Mouse (Mus musculus) heart, embryonic 14.5 days (tissue): Measurements from ENCODE around the gene Igf2bp2. TPM values are rescaled to one million over a fixed set of nuclear protein-coding genes. Genes with fewer than 3 reads are reported as not detected.

ENCODE experiments used
- ATAC-seq: fragments of 200-750 bp; cut with Nextera tagmentation; 2 replicates; pipeline ENCODE4 v1.8.0; 2017; ENCODE audit warnings: low read depth, moderate TSS enrichment; ENCODE audit not compliant: insufficient number of reproducible peaks, insufficient read depth, low FRiP score
- H3K27ac ChIP-seq, 2 experiments: fragments of 200-500 bp in 1 of 2; fragments of 300-500 bp in 1 of 2; sonication (generic) in 1 of 2; replicated peaks in 1 of 2; 2 replicates each; pipeline ENCODE4 v1.5.1; 2012 to 2014; ENCODE audit warnings: low read depth in 2 of 2, low read length in 2 of 2, control low read depth in 1 of 2, mild to moderate bottlenecking in 1 of 2, mixed read lengths in 1 of 2; ENCODE audit not compliant: control insufficient read depth in 1 of 2, insufficient read depth in 1 of 2
- H3K27me3 ChIP-seq: fragments of 300-500 bp; sonication (generic); 2 replicates; pipeline ENCODE4 v1.6.1; 2014; ENCODE audit warnings: mild to moderate bottlenecking, low read length, control low read depth; ENCODE audit not compliant: control insufficient read depth, insufficient read depth
- H3K36me3 ChIP-seq: fragments of 300-500 bp; sonication (generic); 2 replicates; pipeline ENCODE4 v1.6.1; 2014; ENCODE audit warnings: mild to moderate bottlenecking, control low read depth, low read length, mixed read lengths; ENCODE audit not compliant: control insufficient read depth, insufficient read depth
- H3K4me1 ChIP-seq, 2 experiments: fragments of 200-500 bp in 1 of 2; fragments of 300-500 bp in 1 of 2; sonication (generic) in 1 of 2; 2 replicates each; pipeline ENCODE4 v1.6.1; 2012 to 2014; ENCODE audit warnings: low read length in 2 of 2, control low read depth in 1 of 2, mixed read lengths in 1 of 2; ENCODE audit not compliant: control insufficient read depth in 2 of 2, insufficient read depth in 2 of 2
- H3K4me2 ChIP-seq: fragments of 300-500 bp; sonication (generic); 2 replicates; pipeline ENCODE4 v1.6.1; 2014; ENCODE audit warnings: mild to moderate bottlenecking, low read length
- H3K4me3 ChIP-seq, 2 experiments: fragments of 200-500 bp in 1 of 2; fragments of 300-500 bp in 1 of 2; sonication (generic) in 1 of 2; 2 replicates each; pipeline ENCODE4 v1.5.1; 2012 to 2014; ENCODE audit warnings: low read length in 2 of 2, mild to moderate bottlenecking in 2 of 2, control low read depth in 1 of 2, low read depth in 1 of 2, moderate library complexity in 1 of 2; ENCODE audit not compliant: control insufficient read depth in 1 of 2, insufficient read depth in 1 of 2
- H3K9ac ChIP-seq: fragments of 300-500 bp; sonication (generic); 2 replicates; pipeline ENCODE4 v1.6.1; 2014; ENCODE audit warnings: mild to moderate bottlenecking, low read length
- H3K9me3 ChIP-seq: fragments of 300-500 bp; sonication (generic); 2 replicates; pipeline ENCODE4 v1.6.1; 2016; ENCODE audit warnings: low read length, control low read depth; ENCODE audit not compliant: control insufficient read depth
- WGBS: fragments of 180-500 bp; shearing (Covaris S2); extraction: QIAGEN DNeasy Blood & Tissue Kit; methylation state at CpG from one replicate; pipeline ENCODE4 v1.1.7; 2014; 5-methylcytosine and 5-hydroxymethylcytosine counted together
- polyA plus RNA-seq: library from polyadenylated mRNA; unstranded; fragments of >200 nt; fragmentation: Nextera tagmentation; extraction: Ambion mirVana; gene quantifications from 2 replicates; pipeline ENCODE4 v1.2.1, GENCODE M21; 2014

Igf2bp2 gene
- polyA plus RNA-seq, 1 experiment from 2014 or later: 47.6 TPM

DNA sequence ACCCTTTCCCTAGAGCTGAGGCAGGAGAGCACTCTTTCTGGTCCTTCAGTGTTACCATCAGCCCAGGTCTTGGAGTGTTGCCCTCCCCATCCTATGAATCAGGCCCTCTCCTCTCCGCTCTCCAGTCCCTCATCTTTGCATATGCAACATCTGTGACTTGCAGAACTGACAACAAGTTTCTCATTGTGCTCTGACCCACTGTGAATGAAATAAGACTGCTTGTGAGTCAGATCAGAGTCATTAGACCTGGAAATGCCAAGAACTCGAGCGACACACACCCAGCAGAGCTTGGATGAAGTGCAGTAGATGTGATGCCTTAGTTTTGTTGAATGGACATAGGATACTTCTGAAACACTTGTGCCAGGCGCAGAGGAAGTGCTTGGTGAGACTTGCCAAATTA is 19.2 kb upstream of the Igf2bp2 start:
- H3K4me1 ChIP-seq: no peaks in the 10 kb centered on the region
- no peak overlapping the region for H3K4me3 ChIP-seq
- no peaks in the 10 kb centered on the region for H3K36me3 ChIP-seq
- no peak for ATAC-seq
- no peaks in the 10 kb centered on the region for H3K9me3 ChIP-seq
- 79% methylated on average over 4 of the region's 4 CpGs for WGBS
- H3K4me2 ChIP-seq: no peak overlapping the region
- no peak overlapping the region for H3K27ac ChIP-seq
- H3K9ac ChIP-seq: no peak overlapping the region
- no peaks in the 10 kb centered on the region for H3K27me3 ChIP-seq

DNA sequence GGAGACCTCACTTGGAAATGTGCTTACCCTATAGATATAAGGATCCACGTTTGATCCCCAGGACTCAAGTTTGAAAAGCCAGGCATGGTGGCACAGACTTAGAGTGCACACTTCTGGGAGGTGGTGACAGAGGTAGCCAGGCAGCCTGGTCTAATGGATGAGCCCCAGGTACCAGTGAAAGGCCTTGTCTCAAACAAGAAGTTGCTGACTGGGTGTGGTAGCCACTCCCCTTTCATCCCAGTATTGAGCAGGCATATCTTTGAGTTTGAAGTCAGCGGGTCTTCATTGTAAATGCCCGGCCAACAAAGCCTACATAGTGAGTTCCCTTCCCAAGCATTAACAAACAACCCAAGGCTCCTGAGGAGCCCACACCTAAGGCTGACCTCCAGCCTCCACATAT is 15.7 kb upstream of the Igf2bp2 start:
- Histone ChIP-seq H3K36me3 (no peaks in the 10 kb centered on the region), H3K27ac (no peak overlapping the region), H3K9me3 (0 out of 2 replicates have a peak, but pooled peaks cover 7% of the 10 kb centered on the region), H3K4me1 (no peaks in the 10 kb centered on the region), H3K4me2 (no peak overlapping the region), H3K4me3 (no peak overlapping the region), H3K27me3 (no peaks in the 10 kb centered on the region), H3K9ac (no peak overlapping the region)
- no peak for ATAC-seq
- 75% methylated on average over 3 of the region's 3 CpGs for WGBS

DNA sequence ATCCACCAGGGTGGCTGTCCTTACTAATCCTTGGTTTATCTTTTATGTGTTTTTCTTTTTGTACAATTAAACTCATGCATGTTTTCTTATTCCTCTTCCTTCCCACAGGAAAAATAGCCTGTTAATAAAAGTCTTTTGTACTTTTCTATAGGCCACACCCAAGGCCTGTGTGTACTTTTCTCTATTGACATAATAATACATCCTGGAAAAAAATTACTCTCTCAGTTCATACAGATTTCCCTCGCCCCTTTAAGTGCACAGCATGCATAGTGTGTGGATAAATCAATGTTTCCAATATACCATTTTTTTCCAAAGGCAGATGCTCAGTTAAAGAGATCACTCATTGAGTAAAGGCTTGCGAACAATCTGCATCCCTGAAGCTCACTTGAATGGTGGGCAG is 14.9 kb upstream of the Igf2bp2 start:
- no peak overlapping the region for H3K4me3 ChIP-seq
- H3K36me3 ChIP-seq: no peaks in the 10 kb centered on the region
- H3K4me2 ChIP-seq: no peak overlapping the region
- 80% methylated on average over 2 of the region's 2 CpGs for WGBS
- no peak overlapping the region for H3K27ac ChIP-seq
- no peak for ATAC-seq
- no peak overlapping the region for H3K9ac ChIP-seq
- H3K9me3 ChIP-seq: 0 out of 2 replicates have a peak, but pooled peaks cover 7% of the 10 kb centered on the region
- no peaks in the 10 kb centered on the region for H3K4me1 ChIP-seq
- no peaks in the 10 kb centered on the region for H3K27me3 ChIP-seq

DNA sequence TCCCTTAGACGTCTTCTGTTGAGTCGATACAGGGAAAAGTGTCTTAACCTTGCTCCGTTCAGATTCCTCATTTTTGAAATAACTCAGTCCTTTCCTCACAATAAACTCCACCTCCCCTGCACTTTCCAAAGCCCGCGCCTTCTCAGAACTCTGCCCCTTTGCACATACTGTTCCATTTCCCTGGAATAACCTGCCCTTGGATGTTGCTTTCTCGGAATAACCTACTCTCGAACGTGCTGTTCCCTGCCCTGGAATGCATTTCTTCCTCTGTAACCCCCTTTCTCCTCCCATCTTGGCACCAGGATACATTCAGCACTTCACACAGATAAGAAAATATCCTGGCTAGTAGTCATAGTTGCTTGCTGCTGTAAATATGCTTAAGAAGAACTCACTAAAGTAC is 5.6 kb upstream of the Igf2bp2 start:
- Histone ChIP-seq H3K9ac (no peak overlapping the region), H3K9me3 (no peaks in the 10 kb centered on the region), H3K4me2 (no peak overlapping the region), H3K27ac (no peak overlapping the region), H3K27me3 (no peaks in the 10 kb centered on the region), H3K4me1 (peaks cover 4 to 15% of the 10 kb centered on the region in 2 experiments), H3K4me3 (no peak overlapping the region), H3K36me3 (no peaks in the 10 kb centered on the region)
- no peak for ATAC-seq
- 60% methylated on average over 8 of the region's 8 CpGs for WGBS

DNA sequence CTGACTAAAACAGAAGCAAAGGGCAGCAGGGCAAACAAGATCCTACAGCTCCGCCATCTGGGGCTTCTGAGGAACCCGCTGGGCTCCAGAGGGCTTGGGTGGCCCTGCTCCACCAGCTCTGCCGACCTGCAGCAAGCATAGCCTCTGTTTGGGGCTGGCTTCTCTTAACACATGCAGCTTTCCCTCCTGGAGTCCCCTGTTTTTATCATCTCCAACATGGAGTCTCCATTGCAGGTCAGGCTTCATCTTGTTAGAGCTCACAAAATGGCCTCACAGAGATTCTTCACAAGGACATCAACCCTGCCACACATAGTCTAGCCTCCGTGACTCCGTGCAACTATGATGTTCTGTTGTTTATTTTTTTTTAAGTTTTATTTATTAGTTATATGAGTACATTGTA is 2.5 kb upstream of the Igf2bp2 start:
- no peak overlapping the region for H3K9ac ChIP-seq
- H3K4me2 ChIP-seq: no peak overlapping the region
- no peaks in the 10 kb centered on the region for H3K27me3 ChIP-seq
- no peaks in the 10 kb centered on the region for H3K36me3 ChIP-seq
- H3K9me3 ChIP-seq: no peaks in the 10 kb centered on the region
- 87% methylated on average over 5 of the region's 5 CpGs for WGBS
- H3K4me1 ChIP-seq: peaks cover 4 to 15% of the 10 kb centered on the region in 2 experiments
- H3K4me3 ChIP-seq: no peak overlapping the region
- no peak overlapping the region for H3K27ac ChIP-seq
- no peak for ATAC-seq

DNA sequence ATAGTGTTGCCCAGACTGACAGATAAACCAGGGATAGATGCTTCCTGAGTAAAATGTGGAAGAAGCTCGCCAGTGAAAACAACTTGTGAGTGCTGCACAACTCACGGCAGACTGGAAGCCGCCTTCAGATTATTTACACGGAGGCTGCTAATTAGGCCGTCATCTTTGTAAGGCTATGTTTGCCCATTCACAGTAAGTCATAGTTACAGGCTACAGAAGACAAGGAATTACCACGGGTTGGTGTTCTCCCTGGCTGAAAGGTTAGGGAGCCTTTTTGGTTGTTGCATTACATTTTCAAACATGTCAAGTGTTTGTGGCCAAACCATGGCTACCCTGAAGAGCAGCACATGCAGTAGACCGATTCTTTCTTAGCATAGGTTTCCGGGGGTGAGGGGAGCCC is 1.3 kb upstream of the Igf2bp2 start:
- H3K9me3 ChIP-seq: no peaks in the 10 kb centered on the region
- WGBS: 47% methylated on average over 8 of the region's 8 CpGs
- H3K9ac ChIP-seq: 0 out of 2 replicates have a peak overlapping the region, but pooled peaks have one; percentile 99
- peak overlapping the region in 1 of 2 experiments; percentile 98; a peak in 1 of 4 replicates for H3K4me3 ChIP-seq
- no peaks in the 10 kb centered on the region for H3K27me3 ChIP-seq
- H3K4me2 ChIP-seq: peak overlapping the region; percentile 92
- H3K36me3 ChIP-seq: no peaks in the 10 kb centered on the region
- no peak for ATAC-seq
- H3K27ac ChIP-seq: no peak overlapping the region
- peaks cover 4 to 23% of the 10 kb centered on the region in 2 experiments for H3K4me1 ChIP-seq

DNA sequence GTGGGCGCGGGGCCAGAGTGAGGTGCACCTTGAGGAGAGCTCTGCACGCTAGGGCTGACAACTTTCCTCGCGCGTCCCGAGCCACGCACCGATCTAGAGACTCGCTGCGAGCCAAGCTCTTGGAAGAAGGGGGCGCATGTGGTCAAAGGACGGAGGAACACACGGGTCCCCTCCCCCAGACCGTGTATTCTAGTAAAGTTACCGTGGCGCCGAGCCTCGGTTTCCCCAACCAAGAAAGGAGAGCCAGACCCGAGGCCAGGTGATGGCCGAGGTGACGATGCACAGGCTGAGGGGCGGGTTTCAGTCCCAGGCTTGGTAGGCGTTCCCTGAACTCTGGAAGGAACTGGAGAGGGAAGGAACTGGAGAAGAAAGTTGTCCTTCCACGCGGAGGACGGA is 355 bp upstream of the Igf2bp2 start:
- no peaks in the 10 kb centered on the region for H3K36me3 ChIP-seq
- H3K9ac ChIP-seq: peak overlapping the region; percentile 99
- peak; percentile 65 for ATAC-seq
- peak overlapping the region; percentile 65 to 92; a peak in 3 of 4 replicates for H3K27ac ChIP-seq
- H3K4me2 ChIP-seq: peak overlapping the region; percentile 92
- under 1% methylated on average over 27 of the region's 27 CpGs for WGBS
- H3K4me3 ChIP-seq: peak overlapping the region; percentile 70 to 98
- no peaks in the 10 kb centered on the region for H3K27me3 ChIP-seq
- H3K9me3 ChIP-seq: no peaks in the 10 kb centered on the region
- peaks cover under 1 to 17% of the 10 kb centered on the region in 2 experiments; a peak in 3 of 4 replicates for H3K4me1 ChIP-seq

DNA sequence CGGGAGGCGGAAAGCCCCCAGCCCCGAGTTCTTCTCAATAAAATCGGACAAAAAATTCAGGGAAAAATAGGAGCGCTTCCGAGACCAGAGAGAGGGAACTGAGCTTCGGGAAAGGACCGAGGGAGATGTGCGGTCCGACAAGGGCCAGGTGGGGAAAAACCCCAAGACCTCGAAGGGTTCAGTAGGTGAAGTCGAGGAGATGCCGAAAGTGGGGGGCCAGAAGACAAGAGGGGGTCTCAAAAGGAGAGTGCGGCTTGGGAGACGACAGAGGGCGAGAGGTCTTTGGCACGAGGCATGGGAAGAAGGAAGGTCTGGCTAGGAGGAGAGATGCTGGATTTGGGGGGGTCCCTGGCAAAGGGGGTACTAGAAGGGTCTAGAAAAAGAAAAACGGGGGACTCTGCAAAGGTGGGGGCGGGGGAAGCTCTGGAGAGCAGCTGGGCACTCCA is 1.0 kb downstream of the Igf2bp2 start:
- ATAC-seq: peak; percentile 7; the same call in 1 of the 2 replicates
- Histone ChIP-seq H3K4me2 (peak overlapping the region; percentile 92), H3K4me1 (peaks cover 0 to 17% of the 10 kb centered on the region in 2 experiments; a peak in 2 of 4 replicates), H3K27me3 (no peaks in the 10 kb centered on the region), H3K9ac (peak overlapping the region; percentile 99), H3K27ac (peak overlapping the region; percentile 71 to 92), H3K4me3 (peak overlapping the region; percentile 70 to 98), H3K9me3 (no peaks in the 10 kb centered on the region), H3K36me3 (no peaks in the 10 kb centered on the region)
- WGBS: 3% methylated on average over 19 of the region's 19 CpGs
